Mouse (Mus musculus) liver, adult 2 months (tissue): Measurements from ENCODE around the gene Rangap1. TPM values are rescaled to one million over a fixed set of nuclear protein-coding genes. Genes with fewer than 3 reads are reported as not detected.

ENCODE experiments used
- DNase-seq: peaks from one replicate; pipeline ENCODE4 v3.0.0-alpha.2; 2011; ENCODE audit warnings: low read depth, low spot score; ENCODE audit errors: extremely low read depth
- H3K27ac ChIP-seq: fragments of 200-500 bp; replicated peaks from 2 replicates; pipeline ENCODE4 v1.5.1; 2012; ENCODE audit warnings: low read depth, mild to moderate bottlenecking, control low read depth, inconsistent platforms, low read length; ENCODE audit not compliant: insufficient read depth
- H3K27me3 ChIP-seq: fragments of 200-500 bp; 2 replicates; pipeline ENCODE4 v1.6.1; 2012; ENCODE audit warnings: mild to moderate bottlenecking, moderate library complexity, low read length, inconsistent platforms; ENCODE audit not compliant: control insufficient read depth, insufficient read depth
- H3K36me3 ChIP-seq: fragments of 200-500 bp; 2 replicates; pipeline ENCODE4 v1.6.1; 2012; ENCODE audit warnings: low read length, inconsistent platforms; ENCODE audit not compliant: control insufficient read depth, insufficient read depth
- H3K4me1 ChIP-seq: fragments of 200-500 bp; 2 replicates; pipeline ENCODE4 v1.6.1; 2011; ENCODE audit warnings: low read length; ENCODE audit not compliant: control insufficient read depth, insufficient read depth
- H3K4me3 ChIP-seq: fragments of 200-500 bp; 2 replicates; pipeline ENCODE4 v1.5.1; 2011; ENCODE audit warnings: low read depth, mild to moderate bottlenecking, control low read depth, low read length, moderate library complexity; ENCODE audit not compliant: insufficient read depth
- H3K79me2 ChIP-seq: fragments of 200-500 bp; 2 replicates; pipeline ENCODE4 v1.6.1; 2012; ENCODE audit warnings: inconsistent platforms, mild to moderate bottlenecking, low read length, moderate library complexity; ENCODE audit not compliant: control insufficient read depth, insufficient read depth
- H3K9ac ChIP-seq: fragments of 200-500 bp; 2 replicates; pipeline ENCODE4 v1.6.1; 2012; ENCODE audit warnings: low read depth, mild to moderate bottlenecking, control low read depth, inconsistent platforms, low read length
- CTCF ChIP-seq: fragments of 200-500 bp; IDR thresholded peaks from 2 replicates; pipeline ENCODE4 v1.5.1; 2011; ENCODE audit warnings: low read depth, low read length, control low read depth
- POLR2A ChIP-seq: fragments of 200-500 bp; IDR thresholded peaks from 2 replicates; pipeline ENCODE4 v1.6.1; 2011; ENCODE audit warnings: low read length, control low read depth; ENCODE audit not compliant: insufficient read depth; ENCODE audit errors: extremely low read depth
- WGBS: fragments of 180-500 bp; shearing (Covaris S2); methylation state at CpG from one replicate; pipeline ENCODE4 v1.1.7; 2018; 5-methylcytosine and 5-hydroxymethylcytosine counted together
- polyA plus RNA-seq: library from polyadenylated mRNA; depleted of rRNA; stranded (reverse); fragments of >200 nt; gene quantifications from 2 replicates; pipeline ENCODE4 v1.2.3, GENCODE M21; 2012
- total RNA-seq: library from RNA; depleted of rRNA; stranded (reverse); fragments of >200 nt; gene quantifications from 2 replicates; pipeline ENCODE4 v1.2.3, GENCODE M21; 2014

The Rangap1 gene
- total and polyA plus RNA-seq, 2 experiments: 24.8 to 32.8 TPM

GRCm38 (mm10) chr15:81739296-81739695 is 6.0 kb downstream of the Rangap1 start:
- WGBS: 69% methylated on average over 3 of the region's 3 CpGs
- no peak for TF ChIP-seq POLR2A
- no peak for TF ChIP-seq CTCF
- no peaks in the 10 kb centered on the region for H3K27me3 ChIP-seq
- no peak overlapping the region for H3K27ac ChIP-seq
- DNase-seq: no peak
- no peaks in the 10 kb centered on the region for H3K79me2 ChIP-seq
- 0 out of 2 replicates have a peak, but pooled peaks cover under 1% of the 10 kb centered on the region for H3K4me1 ChIP-seq
- H3K9ac ChIP-seq: no peak overlapping the region
- H3K4me3 ChIP-seq: no peak overlapping the region
- no peaks in the 10 kb centered on the region for H3K36me3 ChIP-seq

- WGBS: 58% methylated on average over 3 of the region's 3 CpGs
- H3K9ac ChIP-seq: no peak overlapping the region
- no peaks in the 10 kb centered on the region for H3K27me3 ChIP-seq
- no peaks in the 10 kb centered on the region for H3K36me3 ChIP-seq
- H3K27ac ChIP-seq: no peak overlapping the region
- no peaks in the 10 kb centered on the region for H3K79me2 ChIP-seq
- no peak for DNase-seq
- H3K4me3 ChIP-seq: no peak overlapping the region
- no peaks in the 10 kb centered on the region for H3K4me1 ChIP-seq
- TF ChIP-seq CTCF (no peak), POLR2A (no peak)
Observed at GRCm38 (mm10) chr15:81735075-81735474, 10.3 kb downstream of the Rangap1 start.

- H3K4me3 ChIP-seq: peak overlapping the region; percentile 84
- H3K27me3 ChIP-seq: no peaks in the 10 kb centered on the region
- peaks cover 11% of the 10 kb centered on the region; the same call in 1 of the 2 replicates for H3K79me2 ChIP-seq
- H3K36me3 ChIP-seq: no peaks in the 10 kb centered on the region
- 0 out of 2 replicates have a peak, but pooled peaks have one; percentile 36 for TF ChIP-seq POLR2A
- no peak for TF ChIP-seq CTCF
- peak overlapping the region; percentile 85 for H3K9ac ChIP-seq
- 6% methylated on average over 41 of the region's 41 CpGs for WGBS
- peak overlapping the region; percentile 63 for H3K27ac ChIP-seq
- peak; percentile 98 for DNase-seq
- H3K4me1 ChIP-seq: peaks cover 5% of the 10 kb centered on the region
Observed at GRCm38 (mm10) chr15:81729792-81730635, 15.3 kb downstream of the Rangap1 start.

GRCm38 (mm10) chr15:81729241-81729791 is 16.0 kb downstream of the Rangap1 start:
- Histone ChIP-seq H3K4me3 (peak overlapping the region; percentile 84), H3K79me2 (peaks cover 11% of the 10 kb centered on the region; the same call in 1 of the 2 replicates), H3K27ac (peak overlapping the region; percentile 63), H3K27me3 (no peaks in the 10 kb centered on the region), H3K9ac (peak overlapping the region; percentile 85), H3K4me1 (peaks cover 5% of the 10 kb centered on the region), H3K36me3 (peaks cover 1% of the 10 kb centered on the region; the same call in 1 of the 2 replicates)
- under 1% methylated on average over 49 of the region's 49 CpGs for WGBS
- peak; percentile 67 for DNase-seq
- TF ChIP-seq CTCF (no peak), POLR2A (no peak)

GRCm38 (mm10) chr15:81725965-81726364 is 19.4 kb downstream of the Rangap1 start:
- 97% methylated on average over 8 of the region's 8 CpGs for WGBS
- Histone ChIP-seq H3K4me1 (peaks cover 5% of the 10 kb centered on the region), H3K27ac (no peak overlapping the region), H3K27me3 (no peaks in the 10 kb centered on the region), H3K4me3 (no peak overlapping the region), H3K79me2 (peaks cover 11% of the 10 kb centered on the region; the same call in 1 of the 2 replicates), H3K36me3 (peaks cover 28% of the 10 kb centered on the region), H3K9ac (no peak overlapping the region)
- no peak for TF ChIP-seq POLR2A
- no peak for TF ChIP-seq CTCF
- DNase-seq: no peak
